Mouse (Mus musculus): ENCODE data around the gene Kcnf1. TPM values are rescaled to one million over a fixed set of nuclear protein-coding genes. Genes with fewer than 3 reads are reported as not detected.
A peak's percentile ranks its signal among the peaks of the same experiment; 100 is the strongest.

The Kcnf1 gene
- polyA plus RNA-seq (2015; fragmentation: Nextera tagmentation; extraction: Ambion mirVana), result 2.3 and 2.8 TPM in 2 replicates

DNA sequence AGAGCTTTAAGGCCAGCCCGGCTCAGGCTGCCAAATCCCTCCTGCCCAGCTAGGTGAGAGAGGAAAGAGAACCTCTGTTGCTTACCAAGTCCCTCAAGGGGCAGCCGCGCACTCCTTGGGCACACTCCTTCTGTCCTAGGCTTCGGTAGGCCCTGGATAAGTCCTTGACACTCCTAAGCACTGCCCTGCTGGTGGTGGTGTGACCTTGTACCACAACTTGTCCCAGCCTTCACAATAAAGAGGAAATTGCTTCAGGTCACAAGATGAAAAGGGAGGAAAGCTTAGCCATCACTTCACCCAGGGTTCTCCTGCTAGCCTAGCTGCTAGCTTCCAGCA lies at the start of gene Kcnf1:
Gene Kcnf1, minus strand, starts transcription at position 132 of the 336 bp plus-strand sequence.
- Histone ChIP-seq H3K36me3 (no peaks in the 10 kb centered on the region), H3K9ac (replicated peaks) (peak within 1 kb of the TSS; percentile 72), H3K9me3 (no peaks in the 10 kb centered on the region), H3K4me2 (replicated peaks) (peak within 1 kb of the TSS; percentile 84), H3K4me3 (replicated peaks) (peak within 1 kb of the TSS; percentile 54), H3K4me1 (replicated peaks) (peaks cover 15% of the 10 kb centered on the region), H3K27ac (peak within 1 kb of the TSS; percentile 67), H3K27me3 (peaks cover 31% of the 10 kb centered on the region)
- ATAC-seq, result peak; percentile 60
- 9% methylated on average over 4 of the region's 4 CpGs for WGBS

DNA sequence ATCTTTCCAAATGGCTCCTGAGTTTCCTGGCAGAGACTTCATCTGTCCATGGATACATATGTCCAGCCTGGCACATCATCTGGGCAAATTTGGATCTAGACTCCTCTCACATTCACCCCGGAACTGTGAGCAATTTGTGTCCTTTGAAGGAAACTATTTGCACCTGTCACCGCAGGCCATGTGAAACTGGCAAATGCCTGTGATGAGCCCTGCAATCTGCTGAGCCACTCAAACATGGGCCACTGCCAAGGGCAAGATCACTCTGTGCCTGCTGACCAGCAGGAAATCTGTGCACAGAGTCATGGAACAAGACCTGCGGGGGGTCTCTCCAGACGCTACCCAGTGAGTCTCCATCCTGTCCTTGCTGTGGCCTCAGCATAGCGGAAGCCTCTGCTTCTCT lies 48.3 kb upstream of the Kcnf1 start:
- Histone ChIP-seq H3K9me3 (no peaks in the 10 kb centered on the region), H3K4me2 (replicated peaks) (no peak overlapping the region), H3K27ac (no peak overlapping the region), H3K36me3 (no peaks in the 10 kb centered on the region), H3K9ac (replicated peaks) (no peak overlapping the region), H3K4me3 (replicated peaks) (no peak overlapping the region), H3K4me1 (replicated peaks) (peaks cover 5% of the 10 kb centered on the region), H3K27me3 (no peaks in the 10 kb centered on the region)
- ATAC-seq, result no peak
- WGBS, result 76% methylated on average over 5 of the region's 5 CpGs

DNA sequence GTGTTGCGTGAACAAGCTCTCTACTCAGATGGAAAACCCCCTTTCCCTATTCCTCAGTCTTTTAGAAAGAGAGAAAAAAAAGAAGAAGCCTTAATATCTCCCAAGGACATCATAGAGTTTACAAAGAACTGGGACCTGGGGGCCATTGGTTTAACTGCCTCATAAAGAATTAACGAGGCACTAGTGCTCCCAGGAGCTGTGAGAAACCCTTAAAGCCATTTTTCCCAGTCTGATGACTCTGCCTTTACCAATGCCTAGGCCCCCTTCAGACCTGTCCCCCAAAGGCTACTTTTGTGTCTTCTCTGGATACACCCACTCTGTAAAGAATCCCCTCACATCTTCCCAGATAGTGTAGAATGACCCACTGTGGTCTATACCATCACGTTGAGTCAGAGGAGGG lies 46.4 kb upstream of the Kcnf1 start:
- H3K27me3 ChIP-seq, result no peaks in the 10 kb centered on the region
- H3K4me3 ChIP-seq (replicated peaks), result no peak overlapping the region
- 77% methylated on average over 3 of the region's 3 CpGs for WGBS
- H3K4me1 ChIP-seq (replicated peaks), result peaks cover 3% of the 10 kb centered on the region
- ATAC-seq, result no peak
- H3K36me3 ChIP-seq, result no peaks in the 10 kb centered on the region
- no peak overlapping the region for H3K9ac ChIP-seq (replicated peaks)
- no peak overlapping the region for H3K4me2 ChIP-seq (replicated peaks)
- H3K9me3 ChIP-seq, result no peaks in the 10 kb centered on the region
- H3K27ac ChIP-seq, result no peak overlapping the region

DNA sequence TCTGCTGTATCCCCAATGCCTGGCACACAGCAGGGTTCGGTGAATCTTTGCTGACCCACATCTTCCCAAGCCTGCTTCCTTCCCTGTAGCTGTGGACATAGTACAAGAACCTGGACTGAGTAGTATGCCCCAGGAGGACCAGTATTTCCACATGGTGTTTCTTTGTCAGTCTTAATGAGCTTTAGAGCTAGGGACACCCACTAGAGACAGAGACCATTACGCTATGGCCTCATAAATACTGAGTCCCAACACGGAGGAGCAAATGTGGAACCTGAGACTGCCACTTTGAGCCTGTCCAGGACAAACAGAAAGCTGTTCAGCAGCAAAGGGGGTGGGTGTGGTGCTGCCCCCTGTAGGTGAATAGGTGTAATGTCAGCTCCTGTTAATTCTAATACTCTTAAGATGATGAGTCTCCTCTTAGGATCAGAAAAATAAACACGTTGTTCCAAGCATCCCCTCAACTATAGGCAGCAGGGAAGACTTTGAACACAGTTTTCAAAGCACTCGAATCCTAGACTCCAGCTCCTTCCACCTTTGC lies 45.3 kb upstream of the Kcnf1 start:
- no peaks in the 10 kb centered on the region for H3K36me3 ChIP-seq
- H3K4me3 ChIP-seq (replicated peaks), result no peak overlapping the region
- H3K9ac ChIP-seq (replicated peaks), result no peak overlapping the region
- no peak for ATAC-seq
- no peaks in the 10 kb centered on the region for H3K4me1 ChIP-seq (replicated peaks)
- WGBS, result 55% methylated on average over 5 of the region's 5 CpGs
- no peaks in the 10 kb centered on the region for H3K27me3 ChIP-seq
- H3K4me2 ChIP-seq (replicated peaks), result no peak overlapping the region
- H3K27ac ChIP-seq, result no peak overlapping the region
- H3K9me3 ChIP-seq, result no peaks in the 10 kb centered on the region

DNA sequence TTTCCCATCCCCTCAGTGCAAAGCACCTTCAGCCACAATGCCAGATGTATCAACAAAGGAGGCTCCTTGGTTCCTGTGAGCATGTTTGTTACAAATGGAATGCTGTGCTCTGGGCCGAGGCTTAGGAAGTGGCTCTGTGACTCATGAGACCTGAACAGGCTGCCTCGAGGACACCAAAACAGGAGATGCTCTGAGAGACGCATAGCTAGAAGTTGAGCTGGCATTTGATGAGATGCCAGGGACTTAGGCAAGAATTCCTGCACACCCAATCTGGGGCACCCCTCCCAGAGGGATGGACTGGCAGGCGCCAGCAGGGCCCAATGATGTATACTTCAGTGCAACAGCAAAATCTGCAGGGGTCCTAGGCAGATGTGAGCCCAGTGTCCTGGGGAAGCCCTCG lies 43.9 kb upstream of the Kcnf1 start:
- H3K4me3 ChIP-seq (replicated peaks), result no peak overlapping the region

DNA sequence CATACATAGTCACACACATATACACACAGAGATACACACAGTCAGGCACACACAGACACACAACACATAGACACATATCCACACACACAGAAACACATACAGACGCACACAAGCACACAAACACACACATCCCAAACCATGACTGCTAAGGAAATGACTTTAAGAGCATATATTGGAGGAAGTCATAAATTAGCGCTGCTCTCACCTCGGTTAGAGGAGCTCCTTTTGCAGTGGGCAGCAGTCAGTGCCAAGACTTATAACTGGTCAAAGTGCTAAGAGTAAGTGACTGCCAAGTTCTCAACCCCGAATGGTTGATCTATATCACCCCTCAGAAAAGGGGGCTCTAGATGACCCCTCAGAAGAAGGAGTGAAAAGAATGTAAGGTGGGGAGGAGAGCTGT lies 42.4 kb upstream of the Kcnf1 start:
- WGBS, result 94% methylated on average over 4 of the region's 4 CpGs
- ATAC-seq, result no peak
- Histone ChIP-seq H3K4me3 (replicated peaks) (no peak overlapping the region), H3K27me3 (no peaks in the 10 kb centered on the region), H3K27ac (no peak overlapping the region), H3K4me2 (replicated peaks) (no peak overlapping the region), H3K9me3 (no peaks in the 10 kb centered on the region), H3K36me3 (no peaks in the 10 kb centered on the region), H3K9ac (replicated peaks) (no peak overlapping the region), H3K4me1 (replicated peaks) (no peaks in the 10 kb centered on the region)

More for the DNA sequence above, 43.9 kb upstream of the Kcnf1 start:
- Histone ChIP-seq H3K9ac (replicated peaks) (no peak overlapping the region), H3K27ac (no peak overlapping the region), H3K4me2 (replicated peaks) (no peak overlapping the region), H3K36me3 (no peaks in the 10 kb centered on the region), H3K4me1 (replicated peaks) (no peaks in the 10 kb centered on the region), H3K27me3 (no peaks in the 10 kb centered on the region), H3K9me3 (no peaks in the 10 kb centered on the region)
- no peak for ATAC-seq
- 77% methylated on average over 5 of the region's 5 CpGs for WGBS

DNA sequence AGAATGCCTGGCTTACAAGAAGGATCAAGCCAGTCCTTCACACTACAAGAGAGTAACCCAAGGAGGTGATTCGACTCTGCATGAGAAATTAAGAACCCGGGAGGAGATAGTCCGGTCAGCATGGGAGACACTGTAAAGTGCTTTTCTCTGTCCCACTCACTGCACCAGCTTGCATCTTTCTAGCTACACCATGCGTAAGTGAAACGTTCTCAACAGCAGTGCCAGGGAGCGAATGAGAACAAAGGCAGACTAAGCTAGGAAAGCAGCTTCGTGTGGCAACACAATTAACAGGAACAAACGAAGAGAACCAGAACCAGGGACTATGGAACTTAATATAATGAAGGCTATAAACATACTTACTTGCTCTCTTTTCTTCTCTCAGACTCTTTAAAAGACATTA lies 41.7 kb upstream of the Kcnf1 start:
- H3K9me3 ChIP-seq, result no peaks in the 10 kb centered on the region
- no peaks in the 10 kb centered on the region for H3K4me1 ChIP-seq (replicated peaks)
- no peak overlapping the region for H3K4me3 ChIP-seq (replicated peaks)
- H3K9ac ChIP-seq (replicated peaks), result no peak overlapping the region
- no peaks in the 10 kb centered on the region for H3K36me3 ChIP-seq
- ATAC-seq, result no peak
- H3K4me2 ChIP-seq (replicated peaks), result no peak overlapping the region
- no peak overlapping the region for H3K27ac ChIP-seq
- H3K27me3 ChIP-seq, result no peaks in the 10 kb centered on the region
- 41% methylated on average over 8 of the region's 8 CpGs for WGBS

DNA sequence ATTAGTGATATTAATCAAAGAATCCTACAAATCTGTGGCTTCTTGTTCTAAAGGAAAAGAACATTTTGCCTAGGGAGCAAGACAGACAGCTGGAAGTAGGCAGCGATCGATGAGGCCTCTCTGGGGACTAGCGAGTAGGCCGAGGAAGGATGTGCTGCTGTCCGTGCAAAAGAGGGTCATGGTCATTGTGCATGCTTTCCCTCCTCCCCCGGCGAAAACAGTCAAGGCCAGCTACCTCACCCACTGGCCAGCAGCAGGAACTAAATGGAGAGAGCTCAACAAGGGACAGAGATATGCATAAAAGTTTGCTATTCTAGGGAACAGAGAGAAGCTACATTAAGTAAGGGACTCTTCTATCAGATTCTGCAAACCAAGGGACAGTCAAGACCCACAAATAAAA lies 39.1 kb upstream of the Kcnf1 start:
- 89% methylated on average over 7 of the region's 7 CpGs for WGBS
- H3K4me3 ChIP-seq (replicated peaks), result no peak overlapping the region
- no peak overlapping the region for H3K9ac ChIP-seq (replicated peaks)

DNA sequence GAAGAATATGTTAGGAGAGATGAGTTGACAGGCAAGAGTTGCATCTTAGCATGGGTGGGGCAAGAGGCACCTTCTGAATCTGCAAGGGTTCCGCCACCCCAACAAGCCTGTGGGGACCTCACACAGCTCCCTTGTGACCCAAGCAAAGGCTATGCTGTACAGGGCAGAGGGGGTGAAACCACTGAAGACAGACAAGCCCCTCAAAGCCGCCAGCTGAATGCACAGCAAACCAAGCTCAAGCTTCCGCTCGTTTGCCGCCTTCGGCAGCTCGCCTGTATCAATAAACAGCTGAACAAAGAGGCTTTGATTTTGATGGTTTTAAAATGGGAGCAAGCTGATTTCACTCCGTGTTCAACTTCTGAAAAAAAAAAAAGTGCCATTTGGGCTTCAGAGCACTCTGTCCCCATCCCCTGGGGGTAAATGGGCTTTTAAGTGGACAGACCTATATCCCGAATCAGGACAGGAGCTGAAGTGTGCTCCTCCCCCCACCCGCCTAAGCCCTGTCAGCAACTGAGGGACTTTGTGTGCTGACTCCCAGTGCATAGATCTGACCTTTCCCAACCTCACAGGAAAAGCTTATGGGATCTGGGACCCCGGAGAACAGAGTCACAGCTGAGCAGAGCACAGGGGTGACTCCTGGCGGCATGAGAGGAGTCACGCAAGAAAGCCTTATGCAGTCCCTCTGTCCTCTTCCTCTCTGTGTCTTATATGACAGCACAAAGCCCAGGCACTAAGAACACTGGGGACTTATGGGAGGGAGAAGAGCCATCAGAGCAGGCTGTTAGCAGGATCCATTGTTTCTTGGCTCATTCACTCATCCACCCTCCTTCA lies 26.0 kb upstream of the Kcnf1 start:
- whole genome bisulfite sequencing, result 42% methylated on average over 13 of the region's 13 CpGs
- Histone ChIP-seq H3K27me3 (no peaks in the 10 kb centered on the region), H3K4me2 (replicated peaks) (no peak overlapping the region; the same call in 1 of the 2 replicates), H3K9ac (replicated peaks) (no peak overlapping the region), H3K4me3 (replicated peaks) (no peak overlapping the region), H3K9me3 (no peaks in the 10 kb centered on the region), H3K27ac (no peak overlapping the region), H3K4me1 (replicated peaks) (no peaks in the 10 kb centered on the region), H3K36me3 (no peaks in the 10 kb centered on the region)
- 0 out of 2 replicates have a peak, but pooled peaks have one; percentile 14 for ATAC-seq

More for the DNA sequence above, 39.1 kb upstream of the Kcnf1 start:
- Histone ChIP-seq H3K4me2 (replicated peaks) (no peak overlapping the region), H3K9me3 (no peaks in the 10 kb centered on the region), H3K4me1 (replicated peaks) (no peaks in the 10 kb centered on the region), H3K36me3 (no peaks in the 10 kb centered on the region), H3K27me3 (no peaks in the 10 kb centered on the region), H3K27ac (no peak overlapping the region)
- ATAC-seq, result no peak

DNA sequence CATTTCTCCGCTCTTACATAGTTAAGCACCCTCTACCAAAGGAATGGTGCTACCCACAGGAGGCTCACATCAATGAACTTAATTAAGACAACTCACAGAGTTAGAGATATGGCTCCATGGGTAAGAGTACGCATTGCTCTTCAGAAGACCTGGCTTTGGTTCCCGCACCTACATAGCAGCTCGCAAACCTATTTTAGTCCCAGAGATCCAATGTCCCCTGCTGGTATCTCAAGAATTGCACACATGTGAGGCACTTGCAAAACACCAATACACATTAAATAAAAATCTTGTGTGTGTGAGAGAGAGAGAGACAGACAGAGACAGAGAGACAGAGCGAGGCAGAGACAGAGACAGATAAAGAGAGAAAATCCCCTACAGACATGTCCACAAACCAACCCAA lies 21.9 kb upstream of the Kcnf1 start:
- no peak overlapping the region for H3K27ac ChIP-seq
- no peaks in the 10 kb centered on the region for H3K27me3 ChIP-seq
- no peak for ATAC-seq
- H3K4me2 ChIP-seq (replicated peaks), result no peak overlapping the region
- no peak overlapping the region for H3K9ac ChIP-seq (replicated peaks)
- H3K4me3 ChIP-seq (replicated peaks), result no peak overlapping the region
- no peaks in the 10 kb centered on the region for H3K36me3 ChIP-seq
- 95% methylated on average over 5 of the region's 5 CpGs for WGBS
- H3K9me3 ChIP-seq, result no peaks in the 10 kb centered on the region
- no peaks in the 10 kb centered on the region for H3K4me1 ChIP-seq (replicated peaks)

DNA sequence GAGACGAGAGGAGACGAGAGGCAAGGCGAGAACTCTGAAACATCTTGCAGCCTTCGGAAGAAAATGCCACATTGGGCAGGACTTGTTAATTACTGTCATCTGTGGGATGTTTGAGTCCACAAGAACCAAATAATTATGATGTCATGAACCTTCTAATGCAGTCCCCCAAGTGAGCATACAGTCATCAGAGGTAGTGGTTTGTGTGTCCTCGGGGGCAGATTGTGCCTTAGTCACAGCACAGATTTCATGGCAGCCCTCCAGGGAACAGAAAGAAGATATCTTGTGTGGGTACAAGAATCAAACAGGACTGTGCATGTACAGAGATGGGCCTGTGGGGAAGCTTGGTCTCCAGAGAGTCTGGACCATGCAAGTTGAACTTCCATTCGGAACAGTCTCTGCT lies 17.5 kb upstream of the Kcnf1 start:
- Histone ChIP-seq H3K36me3 (no peaks in the 10 kb centered on the region), H3K4me2 (replicated peaks) (no peak overlapping the region), H3K4me1 (replicated peaks) (no peaks in the 10 kb centered on the region), H3K4me3 (replicated peaks) (no peak overlapping the region), H3K27ac (no peak overlapping the region), H3K9ac (replicated peaks) (no peak overlapping the region), H3K27me3 (no peaks in the 10 kb centered on the region), H3K9me3 (no peaks in the 10 kb centered on the region)
- no peak for ATAC-seq
- WGBS, result 93% methylated on average over 6 of the region's 6 CpGs

DNA sequence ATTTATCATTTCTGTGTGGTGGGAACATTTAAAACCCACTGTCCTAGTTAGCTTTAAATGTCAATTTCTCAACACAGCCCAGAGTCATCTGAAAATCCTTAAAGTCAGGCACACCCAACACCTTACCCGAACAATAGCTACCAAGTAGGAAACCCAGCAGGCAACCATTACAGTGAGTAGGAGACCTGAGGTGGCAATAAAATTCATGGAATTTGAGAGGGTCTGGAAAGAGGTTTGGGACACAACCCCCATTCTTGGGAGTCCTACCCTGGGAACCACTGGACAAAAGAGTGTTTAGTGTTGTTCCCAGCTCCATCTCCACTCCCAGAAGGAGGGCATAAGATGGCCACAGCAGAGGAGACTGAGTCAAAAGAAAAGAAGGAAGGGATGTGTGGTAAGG lies 16.6 kb upstream of the Kcnf1 start:
- no peak overlapping the region for H3K9ac ChIP-seq (replicated peaks)
- no peaks in the 10 kb centered on the region for H3K4me1 ChIP-seq (replicated peaks)
- no peak overlapping the region for H3K27ac ChIP-seq
- ATAC-seq, result no peak
- no peaks in the 10 kb centered on the region for H3K27me3 ChIP-seq
- H3K4me3 ChIP-seq (replicated peaks), result no peak overlapping the region
- no peak overlapping the region for H3K4me2 ChIP-seq (replicated peaks)
- no peaks in the 10 kb centered on the region for H3K9me3 ChIP-seq
- H3K36me3 ChIP-seq, result no peaks in the 10 kb centered on the region
- 93% methylated on average over 1 of the region's 1 CpGs for WGBS

DNA sequence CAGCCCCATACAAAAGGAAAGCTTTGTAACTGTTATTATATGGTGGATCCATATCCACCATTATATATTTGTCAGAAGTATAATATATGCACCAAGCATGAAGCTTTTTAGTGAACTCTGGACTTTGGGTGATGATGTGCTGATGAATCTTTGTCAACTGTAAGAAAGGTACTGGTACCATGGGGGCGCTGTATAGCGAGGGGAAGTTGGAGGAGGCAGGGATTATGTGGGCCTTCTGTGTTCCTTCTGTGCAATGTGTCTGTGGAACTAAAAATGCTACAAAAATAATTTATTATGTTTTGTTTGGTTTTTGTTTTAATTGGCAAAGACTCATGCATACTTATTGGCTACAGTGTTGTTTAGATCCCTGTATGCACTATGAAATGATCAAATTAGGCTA lies 16.2 kb upstream of the Kcnf1 start:
- Histone ChIP-seq H3K4me1 (replicated peaks) (no peaks in the 10 kb centered on the region), H3K36me3 (no peaks in the 10 kb centered on the region), H3K4me2 (replicated peaks) (no peak overlapping the region), H3K9ac (replicated peaks) (no peak overlapping the region), H3K4me3 (replicated peaks) (no peak overlapping the region), H3K27me3 (no peaks in the 10 kb centered on the region), H3K27ac (no peak overlapping the region), H3K9me3 (no peaks in the 10 kb centered on the region)
- no peak for ATAC-seq
- 91% methylated on average over 2 of the region's 2 CpGs for WGBS

All from midbrain, embryonic 13.5 days (tissue).